Mouse (Mus musculus): Measurements from ENCODE around the gene Scn4b.

Gene Scn4b

DNA sequence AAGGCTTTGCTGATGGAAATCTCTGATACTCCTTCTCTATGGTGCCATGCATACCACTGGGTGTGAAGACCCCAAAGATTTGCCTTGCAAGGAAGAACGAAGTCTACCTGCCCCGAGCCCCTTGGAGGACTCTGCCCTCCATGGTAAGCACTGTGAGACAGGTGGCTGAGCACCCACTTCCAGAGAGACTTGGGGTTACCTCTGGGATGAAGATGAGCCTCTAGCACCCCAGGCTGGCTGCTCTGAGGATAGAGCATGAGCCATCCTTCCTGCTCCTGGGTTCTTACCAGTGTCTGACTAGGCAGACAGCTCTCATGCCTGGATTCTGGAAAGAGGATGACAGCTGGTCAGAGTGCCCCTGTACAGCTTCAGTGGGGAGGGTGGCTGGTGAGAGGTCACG lies 8.1 kb upstream of the Scn4b start:
- DNase-seq: no peak

GRCm38 (mm10) chr9:45133484-45134310 lies 4.5 kb upstream of the Scn4b start:
- peak; percentile 70 for DNase-seq

- DNase-seq: peak; percentile 45
These were observed 1.6 kb upstream of the Scn4b start for GRCm38 (mm10) chr9:45136442-45137169.

GRCm38 (mm10) chr9:45139082-45139481 lies 887 bp downstream of the Scn4b start:
- DNase-seq: no peak

DNA sequence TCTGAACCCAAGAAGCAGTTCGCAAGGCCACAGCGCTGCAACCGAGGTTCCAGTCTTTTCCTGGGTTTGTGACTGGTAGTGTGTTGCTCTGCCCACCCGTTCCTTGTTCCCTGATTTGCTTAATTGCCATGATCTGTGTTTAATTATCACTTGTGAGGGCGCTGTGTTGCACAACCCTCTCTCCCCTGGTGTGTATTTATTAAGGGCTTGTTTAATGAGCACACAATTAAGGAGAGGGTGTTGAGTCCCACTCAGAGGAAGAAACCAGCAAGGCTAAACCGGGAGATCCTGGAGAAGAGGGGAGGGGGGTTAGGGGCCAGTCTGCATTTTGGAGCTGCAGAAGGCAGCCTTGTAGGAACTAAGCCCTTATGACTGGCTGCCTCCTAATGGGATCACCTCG lies 2.8 kb downstream of the Scn4b start:
- DNase-seq: no peak

GRCm38 (mm10) chr9:45142686-45143085 lies 4.5 kb downstream of the Scn4b start:
- DNase-seq: peak; percentile 89

- DNase-seq: peak; percentile 36
These were observed 7.5 kb downstream of the Scn4b start for GRCm38 (mm10) chr9:45145533-45146266.

DNA sequence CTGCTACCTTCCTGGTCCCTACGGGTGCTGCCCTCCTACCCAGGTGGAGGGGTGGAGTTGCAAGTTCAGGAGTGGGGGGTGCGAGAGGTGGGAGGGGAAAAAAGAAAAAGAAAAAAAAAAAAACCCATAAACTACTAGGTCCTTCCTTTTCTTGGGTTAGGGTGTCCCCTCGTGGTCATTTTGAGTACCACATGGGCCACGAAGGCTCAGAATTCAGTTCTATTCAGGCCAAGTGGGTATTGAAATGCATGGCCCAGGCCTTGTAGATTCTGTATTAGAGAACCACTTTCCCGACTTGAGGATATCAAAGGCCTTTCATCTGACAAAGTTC lies 8.0 kb downstream of the Scn4b start:
- peak; percentile 59 for DNase-seq

DNA sequence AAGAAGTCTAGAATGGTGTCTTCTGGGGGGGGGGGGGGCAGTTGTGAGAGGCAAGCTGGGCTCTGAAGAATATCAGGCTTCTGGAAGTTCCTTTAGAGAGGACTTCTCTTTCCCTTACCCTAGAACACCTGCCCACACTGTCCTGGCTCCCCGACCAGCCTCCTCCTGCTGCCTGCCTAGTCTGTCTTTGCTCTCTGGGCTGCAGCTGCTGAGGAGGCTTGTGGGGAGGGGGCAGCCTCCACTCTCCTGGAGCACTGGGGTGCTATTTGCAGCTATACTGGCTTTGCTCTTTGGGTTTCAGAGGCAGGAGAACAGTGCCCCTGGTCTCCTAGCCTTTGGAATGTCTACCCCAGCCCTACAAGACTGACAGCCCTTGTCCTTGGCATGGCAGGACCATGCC lies 12.7 kb downstream of the Scn4b start:
- no peak for DNase-seq

DNA sequence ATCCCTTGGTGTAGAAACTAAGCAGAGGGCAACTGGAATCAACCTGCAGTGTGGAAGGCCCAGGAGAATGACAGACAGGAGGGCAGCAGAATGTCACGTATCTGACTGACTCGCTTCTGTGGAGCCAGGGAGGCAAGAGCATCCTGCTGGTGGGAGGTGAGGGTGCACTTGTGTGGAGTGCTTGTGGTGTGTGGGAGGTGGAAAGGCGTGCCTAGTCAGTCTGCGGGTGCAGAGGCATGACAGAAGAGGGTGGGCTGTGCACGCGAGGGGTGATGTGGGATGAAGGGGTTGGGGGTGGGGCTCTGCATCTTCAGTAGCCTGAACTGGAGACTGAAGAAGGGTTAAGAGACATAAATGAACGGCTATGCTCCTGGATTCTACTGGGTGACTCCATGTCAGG lies 15.2 kb downstream of the Scn4b start:
- no peak for DNase-seq

DNA sequence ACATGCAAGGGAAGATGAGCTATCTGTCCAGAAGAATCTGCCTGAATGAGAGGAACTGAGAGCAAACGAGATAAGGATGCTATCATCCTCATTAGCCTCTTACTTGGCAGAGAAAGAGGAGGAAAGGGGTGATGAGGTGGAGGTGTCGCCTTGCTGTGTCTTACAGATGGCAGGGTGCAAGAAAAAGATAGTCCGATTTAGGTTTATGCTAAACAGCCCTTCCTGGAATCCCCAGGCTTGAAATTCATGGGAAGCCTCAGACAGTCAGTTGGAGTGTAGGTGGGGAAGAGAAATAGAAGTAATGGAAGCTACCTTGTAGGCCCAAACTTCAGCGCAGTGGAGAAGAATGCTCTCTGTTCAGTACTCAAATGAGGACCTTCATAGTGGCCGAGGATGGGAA lies 29.7 kb downstream of the Scn4b start:
- no peak for DNase-seq

DNA sequence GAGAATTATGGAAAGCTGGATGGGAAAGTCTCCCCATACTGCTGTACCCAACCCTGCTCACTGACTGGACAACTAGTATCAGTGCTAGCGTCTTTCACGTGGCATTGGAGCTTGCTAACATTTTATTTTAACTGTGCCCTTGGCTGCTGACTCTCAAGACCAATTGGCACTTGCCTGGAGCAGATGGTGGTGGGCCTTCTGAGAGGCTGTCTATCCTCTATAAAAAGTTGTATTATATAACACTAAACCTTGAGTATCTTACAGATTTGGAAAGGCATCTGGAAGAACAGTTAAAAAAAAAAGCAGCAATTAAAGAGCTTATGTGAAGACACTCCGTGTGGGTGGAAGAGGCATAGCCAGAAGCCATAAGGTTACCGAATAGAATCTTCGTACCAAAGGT lies 32.0 kb downstream of the Scn4b start:
- DNase-seq: no peak

GRCm38 (mm10) chr9:45171073-45171610 lies 32.9 kb downstream of the Scn4b start:
- no peak for DNase-seq

DNA sequence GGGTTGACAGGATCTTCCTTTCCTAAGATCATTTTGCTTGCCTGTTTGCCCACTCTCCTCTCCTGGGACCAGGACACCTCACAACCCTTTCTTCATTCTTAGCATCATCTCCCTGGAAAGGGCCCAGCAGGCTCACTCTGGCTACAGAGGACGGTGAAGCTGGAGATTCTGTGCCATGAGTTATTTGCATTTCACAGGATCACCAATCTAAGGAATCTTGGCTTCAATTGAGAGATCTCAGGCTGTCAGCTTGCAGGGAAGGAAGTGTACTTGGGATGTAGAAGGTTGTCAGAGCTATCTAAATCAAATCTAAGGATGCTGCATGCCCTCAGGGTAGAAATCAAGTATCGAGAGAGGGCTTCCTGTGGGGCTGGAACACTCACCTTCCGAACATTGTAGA lies 35.3 kb downstream of the Scn4b start:
- no peak for DNase-seq

- no peak for DNase-seq
These were observed 41.1 kb downstream of the Scn4b start for GRCm38 (mm10) chr9:45179282-45179681.

DNA sequence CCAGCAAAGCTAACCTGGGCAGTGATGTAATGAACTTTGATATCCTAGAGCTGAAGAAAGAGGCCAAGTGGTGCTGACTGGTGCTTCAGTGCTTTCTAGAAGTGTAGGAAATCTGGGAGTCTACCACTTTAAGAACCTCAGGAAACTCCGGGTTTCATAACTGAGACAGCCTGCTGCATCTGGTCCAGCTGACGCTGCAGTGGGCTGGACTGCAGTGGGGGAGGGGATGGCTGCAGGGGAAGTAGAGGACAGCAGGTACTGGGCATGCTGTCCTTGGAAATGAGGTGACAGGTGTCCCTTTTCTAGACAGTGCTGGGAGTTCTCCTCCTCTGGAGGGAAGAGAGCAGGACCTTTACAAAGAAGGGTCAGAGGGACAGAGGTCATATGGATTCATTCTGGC lies 43.6 kb downstream of the Scn4b start, which contains the start of gene BC049352:
TSS of gene BC049352 (plus strand) at position 238 of the 400 bp plus-strand sequence.
- DNase-seq: peak; percentile 80

GRCm38 (mm10) chr9:45182521-45182920 lies 44.3 kb downstream of the Scn4b start:
- DNase-seq: peak; percentile 35

DNA sequence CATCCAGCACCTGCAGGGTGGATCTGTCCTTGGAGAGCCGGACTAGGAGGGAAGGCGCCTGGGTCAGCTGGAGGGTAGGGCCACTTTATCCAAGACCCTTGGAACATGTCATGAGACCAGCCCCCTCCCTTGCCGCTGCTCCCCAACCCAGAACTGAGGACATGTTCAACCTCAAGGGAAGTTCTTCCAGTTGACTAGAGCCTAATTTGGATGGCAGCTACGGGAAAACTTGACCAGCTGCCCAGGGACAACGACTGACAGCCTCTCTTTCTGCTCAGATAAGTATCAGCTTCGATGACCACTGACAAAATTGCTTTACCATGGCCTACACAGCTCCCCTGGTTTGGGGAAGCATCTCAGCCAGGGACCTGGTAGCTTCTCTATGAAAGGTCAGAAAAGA lies 45.1 kb downstream of the Scn4b start:
- DNase-seq: no peak

- DNase-seq: no peak
These were observed 47.1 kb downstream of the Scn4b start for GRCm38 (mm10) chr9:45185250-45185649.

- no peak for DNase-seq
These were observed 50.7 kb downstream of the Scn4b start for GRCm38 (mm10) chr9:45188570-45189563.

DNA sequence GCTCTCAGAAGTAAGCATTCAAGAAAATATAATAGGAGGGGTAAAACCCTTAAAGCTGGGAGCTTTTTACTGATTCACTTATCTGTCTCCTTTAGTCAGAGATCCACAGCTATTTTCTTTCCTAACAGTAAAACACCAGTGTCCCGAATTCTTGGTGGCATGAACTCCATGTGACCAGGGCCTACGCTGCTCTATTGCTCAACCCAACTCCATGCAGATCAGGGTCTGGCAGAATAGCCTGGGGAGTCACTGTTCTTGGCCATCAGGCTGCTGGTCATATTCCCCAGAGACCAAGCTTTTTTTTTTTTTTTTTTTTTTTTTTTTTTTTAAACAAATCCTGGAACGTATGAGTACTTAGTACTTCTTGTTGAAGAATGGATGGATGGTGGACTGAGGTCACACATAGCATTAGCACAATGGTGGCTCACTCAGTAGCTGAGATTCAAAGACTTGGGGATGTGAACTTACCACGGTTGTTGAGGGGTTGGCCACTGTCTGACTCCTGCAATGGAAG lies 51.5 kb downstream of the Scn4b start:
- DNase-seq: no peak

GRCm38 (mm10) chr9:45195468-45195867 lies 57.3 kb downstream of the Scn4b start:
- no peak for DNase-seq

Measured in kidney, adult 11 months (tissue).